Comparison of ENCODE assay signal across 8 mouse cellular contexts in genomic region chr10:86498673-86499391, GRCm38 (mm10). TPM values are rescaled to one million over a fixed set of nuclear protein-coding genes. Genes with fewer than 3 reads are reported as not detected.
DNase-seq lines count a peak whose midpoint lies in the region; ATAC-seq lines count a peak whose summit lies in the region.

TSS of gene Syn3 (minus strand) at chr10:86498896.

- DNase-seq in adrenal gland, adult 2 months = peak; percentile 92
- DNase-seq in embryo, embryonic 10 days (ENCODE audit: low spot score) = peak; percentile 95
- DNase-seq in gastrocnemius, postnatal 25 days = peak; percentile 70
- no peak for DNase-seq in intestine, embryonic 14.5 days (ENCODE audit: low spot score)
- DNase-seq in left cerebral cortex, adult 9 months (ENCODE audit: low spot score in 2 of 2) = peak; percentile 87 to 95
- DNase-seq in right cerebral cortex, postnatal 14 days = peak; percentile 96
- DNase-seq in urinary bladder, postnatal 36 days (ENCODE audit: low spot score in 2 of 2) = peak; percentile 83 to 85

- H3K27me3 ChIP-seq in intestine, embryonic 14.5 days (replicated peaks; ENCODE audit: control insufficient read depth, insufficient read depth, low read length) = no peaks in the 10 kb centered on the region
- peaks cover 32% of the 10 kb centered on the region for H3K27me3 ChIP-seq in megakaryocyte, embryonic 14.5 days (replicated peaks)

- under 1% methylated on average over 21 of the region's 21 CpGs for WGBS in intestine, embryonic 14.5 days

- H3K4me1 ChIP-seq in intestine, embryonic 14.5 days (replicated peaks; ENCODE audit: control insufficient read depth, insufficient read depth, low read length) = peaks cover 10% of the 10 kb centered on the region; the same call in 1 of the 2 replicates
- H3K4me1 ChIP-seq in megakaryocyte, embryonic 14.5 days = peaks cover 17% of the 10 kb centered on the region

- H3K4me3 ChIP-seq in intestine, embryonic 14.5 days (ENCODE audit: low read depth, low read length) = peak within 1 kb of the TSS; percentile 47
- H3K4me3 ChIP-seq in megakaryocyte, embryonic 14.5 days (replicated peaks) = peak within 1 kb of the TSS; percentile 91

- H3K9ac ChIP-seq in intestine, embryonic 14.5 days (ENCODE audit: low read length) = peak within 1 kb of the TSS; percentile 55

- peak within 1 kb of the TSS; percentile 76 for H3K27ac ChIP-seq in intestine, embryonic 14.5 days (ENCODE audit: low read depth)

- H3K36me3 ChIP-seq in intestine, embryonic 14.5 days (ENCODE audit: control insufficient read depth, insufficient read depth, low read length) = no peaks in the 10 kb centered on the region
- no peaks in the 10 kb centered on the region for H3K36me3 ChIP-seq in megakaryocyte, embryonic 14.5 days (replicated peaks; ENCODE audit: low read length)

- H3K9me3 ChIP-seq in intestine, embryonic 14.5 days (ENCODE audit: control insufficient read depth, low read length) = no peaks in the 10 kb centered on the region
- peaks cover 6% of the 10 kb centered on the region; the same call in 1 of the 2 replicates for H3K9me3 ChIP-seq in megakaryocyte, embryonic 14.5 days

- peak; percentile 99 for ATAC-seq in intestine, embryonic 14.5 days (replicated peaks; ENCODE audit: low FRiP score, low TSS enrichment, low read depth)

- H3K4me2 ChIP-seq in intestine, embryonic 14.5 days (ENCODE audit: low read length) = peak within 1 kb of the TSS; percentile 76

RNA-seq across cellular contexts. Expression of gene Syn3, which starts in this region (rescaled TPM):
- total RNA-seq in adrenal gland, adult 2 months (2021) = 1 to 10 TPM; 2.7 to 3.6 TPM
- 1.1 and 1.3 TPM in 2 replicates for polyA plus RNA-seq in adrenal gland, adult 2 months (2012; rRNA removed)
- under 1 TPM; 0.23 to 0.43 TPM for total RNA-seq in gastrocnemius, postnatal 25 days (2021)
- polyA plus RNA-seq in intestine, embryonic 14.5 days (2014; fragmentation: Nextera tagmentation; extraction: Ambion mirVana) = 3.7 and 4.6 TPM in 2 replicates
- 0.15 TPM in 1 of 2 replicates, not detected in the other for polyA plus RNA-seq in megakaryocyte, embryonic 14.5 days (2012; ENCODE audit: insufficient read depth, low replicate concordance)

Comparison
In these comparisons a context has a peak if more than half of its experiments do, and no peak if none do; other contexts are left out.
1. Peak in DNase-seq in gastrocnemius, postnatal 25 days; RNA of the gene not detected or under 1 TPM.